Mouse (Mus musculus) kidney, adult 2 months (tissue): Measurements from ENCODE around the gene Ncoa3.

Source experiments
- CTCF ChIP-seq: fragments of 200-500 bp; conservative IDR thresholded peaks from 2 replicates; pipeline ENCODE4 v1.5.1; 2011; ENCODE audit warnings: low read depth, mild to moderate bottlenecking, control low read depth, low read length, moderate library complexity, mixed read lengths; ENCODE audit not compliant: insufficient read depth, insufficient read length
- POLR2A ChIP-seq: fragments of 200-500 bp; IDR thresholded peaks from one replicate; pipeline ENCODE4 v1.6.1; 2011; ENCODE audit warnings: low read depth, low read length, control low read depth

- TF ChIP-seq POLR2A, result no peak
- no peak for TF ChIP-seq CTCF
Observed at GRCm38 (mm10) chr2:165984891-165985290, 7.5 kb upstream of the Ncoa3 start.
